Mouse (Mus musculus): ENCODE measurements at regions not wholly inside any gene's neighbourhood (a gene's known extent, or its start where the extent isn't known, plus 50 kb on each side); places are given as distances from the start of the nearest gene placed in this dataset.
A peak's percentile ranks its signal among the peaks of the same experiment; 100 is the strongest.
"Not testable (repeated sequence)": the region's sequence is repeated elsewhere in the genome, so short reads cannot be mapped to it uniquely, and the experiment has no call there.

DNA sequence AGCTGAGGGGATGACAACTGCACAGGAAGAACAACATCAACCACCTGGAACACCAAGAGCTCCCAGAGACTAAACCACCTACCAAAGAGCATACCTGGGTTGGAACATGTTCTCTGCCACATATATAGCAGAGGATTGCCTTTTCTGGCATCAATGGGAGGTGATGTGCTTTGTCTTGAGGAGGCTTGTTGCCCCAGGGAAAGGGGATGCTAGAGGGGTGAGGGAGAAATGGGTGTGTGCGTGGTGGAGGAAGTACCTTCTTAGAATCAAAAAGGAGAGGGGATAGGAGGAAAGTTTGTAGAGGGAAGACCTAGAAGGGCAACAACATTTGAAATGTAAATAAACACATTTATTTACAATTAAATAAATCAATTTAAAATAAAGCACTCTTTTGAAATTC, 358.5 kb upstream of the Pfkp start:
- H3K4me2 ChIP-seq, result no peak overlapping the region
- H3K4me1 ChIP-seq, result no peaks in the 10 kb centered on the region
- H3K9me3 ChIP-seq, result no peaks in the 10 kb centered on the region
- no peaks in the 10 kb centered on the region for H3K27me3 ChIP-seq (replicated peaks)
- no peak overlapping the region for H3K9ac ChIP-seq
- H3K36me3 ChIP-seq (replicated peaks), result no peaks in the 10 kb centered on the region
- ATAC-seq (replicated peaks), result no peak
- 76% methylated on average over 1 of the region's 1 CpGs for WGBS
- H3K27ac ChIP-seq, result no peak overlapping the region
- H3K4me3 ChIP-seq, result no peak overlapping the region

DNA sequence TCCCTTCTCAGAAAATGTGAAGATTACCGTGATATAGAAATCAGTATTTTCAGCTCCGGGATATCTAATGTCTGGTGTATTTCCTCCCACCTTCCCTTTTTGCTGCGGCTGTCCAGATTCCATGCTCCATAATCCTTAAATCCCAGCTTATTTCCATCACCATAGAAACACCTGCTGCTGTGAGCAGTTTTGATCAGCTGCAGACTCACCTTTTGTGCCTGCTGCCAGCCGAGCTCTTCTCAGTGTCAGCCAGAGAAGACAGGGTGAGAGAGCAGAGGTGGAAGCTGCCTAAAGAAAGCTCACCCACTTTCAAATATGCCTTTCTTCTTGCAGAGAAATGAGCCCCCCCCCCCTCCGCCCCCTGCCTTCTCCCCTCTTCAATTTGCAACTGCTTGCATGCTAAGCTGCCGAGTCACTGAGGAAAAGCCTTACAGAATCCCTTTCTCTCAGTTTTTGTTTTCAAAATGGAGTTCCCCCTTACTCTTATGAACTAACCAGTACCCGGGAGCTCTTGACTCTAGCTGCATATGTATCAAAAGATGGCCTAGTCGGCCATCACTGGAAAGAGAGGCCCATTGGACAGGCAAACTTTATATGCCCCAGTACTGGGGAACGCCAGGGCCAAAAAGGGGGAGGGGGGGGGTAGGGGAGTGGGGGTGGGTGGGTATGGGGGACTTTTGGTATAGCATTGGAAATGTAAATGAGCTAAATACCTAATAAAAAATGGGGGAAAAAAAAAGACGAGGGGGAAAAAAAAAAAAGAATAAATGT, 350.1 kb upstream of the Pfkp start:
- peak; percentile 93 for ATAC-seq (replicated peaks)
- not testable (repeated sequence) for H3K4me1 ChIP-seq; H3K36me3 ChIP-seq (replicated peaks); H3K9me3 ChIP-seq; H3K4me3 ChIP-seq; H3K27me3 ChIP-seq (replicated peaks)
- H3K4me2 ChIP-seq, result peak overlapping the region; percentile 39
- WGBS, result 18% methylated on average over 10 of the region's 10 CpGs
- H3K9ac ChIP-seq, result peak overlapping the region; percentile 12
- peak overlapping the region; percentile 70 for H3K27ac ChIP-seq

DNA sequence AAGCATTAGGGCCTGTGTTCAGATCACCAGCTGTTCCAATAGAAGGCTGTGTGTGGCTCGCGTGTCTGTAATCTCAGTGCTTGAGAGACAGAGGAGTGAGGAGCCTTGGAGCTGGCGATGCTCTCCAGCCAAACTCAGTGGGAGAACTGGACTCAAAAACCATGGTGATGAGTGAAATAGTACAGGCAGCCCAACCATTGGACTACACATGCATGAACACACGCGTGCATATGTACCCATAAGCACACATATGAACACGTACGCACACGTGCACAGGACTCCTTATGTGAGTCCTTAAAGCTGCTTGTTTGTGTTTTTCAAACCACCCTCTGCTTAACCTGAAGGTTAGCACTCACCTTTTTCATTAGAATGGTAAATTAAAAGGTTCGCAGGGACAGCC, 349.5 kb upstream of the Pfkp start:
- Histone ChIP-seq H3K36me3 (replicated peaks) (no peaks in the 10 kb centered on the region), H3K9ac (peak overlapping the region; percentile 12; the same call in 1 of the 2 replicates), H3K27me3 (replicated peaks) (no peaks in the 10 kb centered on the region), H3K4me3 (no peak overlapping the region), H3K9me3 (no peaks in the 10 kb centered on the region), H3K4me2 (peak overlapping the region; percentile 39), H3K4me1 (peaks cover 9% of the 10 kb centered on the region), H3K27ac (peak overlapping the region; percentile 70)
- ATAC-seq (replicated peaks), result peak; percentile 76
- 55% methylated on average over 9 of the region's 9 CpGs for WGBS

DNA sequence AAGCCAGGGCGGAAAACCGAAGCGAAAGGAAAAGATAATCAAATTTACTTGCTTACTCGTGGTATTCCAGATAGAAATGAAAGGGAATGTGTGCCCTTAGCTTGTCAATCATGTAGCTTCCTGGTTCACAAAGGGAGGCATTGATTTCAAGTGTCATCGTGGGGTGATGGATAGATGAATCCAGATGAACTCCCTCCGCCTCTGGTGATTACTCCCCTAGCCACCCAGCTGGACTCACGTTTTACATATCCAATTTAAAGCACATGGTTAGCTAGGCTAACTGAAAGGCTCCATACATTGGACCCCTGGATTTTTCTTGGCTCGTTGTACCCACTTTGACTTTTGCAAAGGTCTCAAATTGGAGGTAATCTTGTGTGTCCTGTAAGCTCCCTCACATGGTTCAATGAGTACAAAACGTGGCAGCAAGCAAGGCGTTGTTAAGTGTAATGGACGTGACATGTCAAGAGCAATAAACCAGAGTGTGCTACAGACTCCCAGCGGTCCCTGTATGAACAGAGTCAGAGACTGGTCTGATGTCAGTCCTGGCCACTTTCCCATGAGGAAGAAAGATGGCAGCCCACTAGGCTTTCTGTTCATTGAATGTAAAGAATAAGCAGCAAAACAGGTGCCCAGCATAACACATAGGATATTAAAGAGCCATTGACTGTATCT, 343.9 kb upstream of the Pfkp start:
- H3K27ac ChIP-seq, result no peak overlapping the region
- no peak for ATAC-seq (replicated peaks)
- no peaks in the 10 kb centered on the region for H3K9me3 ChIP-seq
- H3K4me3 ChIP-seq, result no peak overlapping the region
- no peaks in the 10 kb centered on the region for H3K36me3 ChIP-seq (replicated peaks)
- no peaks in the 10 kb centered on the region for H3K4me1 ChIP-seq
- WGBS, result 60% methylated on average over 12 of the region's 12 CpGs
- no peak overlapping the region for H3K4me2 ChIP-seq
- no peak overlapping the region for H3K9ac ChIP-seq
- H3K27me3 ChIP-seq (replicated peaks), result no peaks in the 10 kb centered on the region

DNA sequence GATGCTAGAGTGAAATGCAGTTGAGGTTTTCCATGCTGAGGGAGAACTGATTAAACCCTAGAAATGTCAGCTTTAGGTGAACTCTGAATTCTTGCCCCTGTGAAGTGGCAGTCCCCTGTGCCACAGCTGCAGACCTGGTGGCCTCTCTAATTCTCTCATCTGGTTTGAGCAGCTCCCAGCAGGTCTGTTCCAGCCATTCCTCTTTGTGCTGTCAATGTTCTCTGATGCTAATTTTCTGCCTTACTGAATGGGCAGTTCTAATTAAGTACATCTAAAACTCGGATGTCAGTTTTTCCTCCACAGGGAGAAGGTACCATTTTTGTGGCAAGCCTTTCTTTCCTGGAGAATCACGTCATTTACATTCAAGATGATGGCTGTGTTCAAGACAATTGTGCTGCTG, 343.1 kb upstream of the Pfkp start:
- 17% methylated on average over 2 of the region's 2 CpGs for WGBS
- ATAC-seq (replicated peaks), result 0 out of 2 replicates have a peak, but pooled peaks have one; percentile 53
- no peak overlapping the region for H3K9ac ChIP-seq

DNA sequence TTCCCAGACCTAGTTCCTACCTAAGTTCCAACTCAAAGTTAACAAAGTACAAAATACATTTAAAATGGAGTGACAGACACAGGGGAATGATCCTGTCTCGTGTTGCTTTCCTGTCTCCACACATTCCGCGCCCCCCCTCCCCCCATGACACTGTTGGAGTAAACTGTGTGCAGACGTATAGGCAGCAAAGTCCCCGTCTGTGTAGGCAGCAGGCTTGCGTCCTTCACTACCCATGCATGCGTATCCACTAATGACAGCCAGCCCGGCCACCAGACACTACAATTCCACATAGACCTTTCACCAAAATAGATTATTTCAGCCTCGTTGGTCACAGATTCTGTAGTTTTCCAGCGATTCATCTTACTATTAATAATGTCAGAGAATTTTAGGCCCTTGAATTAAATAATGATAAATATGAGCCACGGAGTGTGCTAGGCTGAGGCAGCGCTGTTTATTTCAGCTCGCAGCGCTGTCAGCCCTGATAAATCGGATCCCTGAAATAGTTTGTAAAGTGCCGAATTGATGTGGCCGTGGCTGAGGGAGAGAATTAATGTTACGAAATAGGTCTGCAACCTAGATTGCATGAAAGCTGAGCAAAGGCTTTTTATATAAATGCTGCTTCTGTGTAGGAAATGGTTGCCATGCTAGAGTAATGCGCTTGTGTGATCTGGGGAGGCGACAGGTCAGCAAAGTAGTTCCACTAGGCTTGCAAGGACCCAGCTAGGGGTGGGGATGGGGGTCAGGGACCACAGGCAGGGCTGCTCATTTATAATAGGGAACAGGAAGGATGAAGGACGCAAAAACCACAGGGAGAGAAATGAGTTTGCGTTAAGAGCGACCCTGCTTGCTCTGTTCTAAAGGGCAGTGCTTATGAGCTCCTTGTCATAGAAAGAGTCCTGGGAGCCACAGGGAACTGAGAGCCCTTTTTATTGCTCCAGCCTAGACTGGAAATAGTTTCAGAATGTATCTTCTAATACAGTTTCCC, 336.7 kb upstream of the Pfkp start:
- no peak overlapping the region for H3K27ac ChIP-seq
- ATAC-seq (replicated peaks), result peak; percentile 72
- no peaks in the 10 kb centered on the region for H3K36me3 ChIP-seq (replicated peaks)
- no peaks in the 10 kb centered on the region for H3K27me3 ChIP-seq (replicated peaks)
- H3K4me1 ChIP-seq, result no peaks in the 10 kb centered on the region
- WGBS, result 61% methylated on average over 23 of the region's 23 CpGs
- no peak overlapping the region for H3K4me3 ChIP-seq
- H3K4me2 ChIP-seq, result no peak overlapping the region
- no peaks in the 10 kb centered on the region for H3K9me3 ChIP-seq
- no peak overlapping the region for H3K9ac ChIP-seq

More for the DNA sequence above, 343.1 kb upstream of the Pfkp start:
- Histone ChIP-seq H3K36me3 (replicated peaks) (no peaks in the 10 kb centered on the region), H3K4me2 (no peak overlapping the region), H3K4me3 (no peak overlapping the region), H3K27ac (no peak overlapping the region), H3K4me1 (no peaks in the 10 kb centered on the region), H3K9me3 (no peaks in the 10 kb centered on the region), H3K27me3 (replicated peaks) (no peaks in the 10 kb centered on the region)

DNA sequence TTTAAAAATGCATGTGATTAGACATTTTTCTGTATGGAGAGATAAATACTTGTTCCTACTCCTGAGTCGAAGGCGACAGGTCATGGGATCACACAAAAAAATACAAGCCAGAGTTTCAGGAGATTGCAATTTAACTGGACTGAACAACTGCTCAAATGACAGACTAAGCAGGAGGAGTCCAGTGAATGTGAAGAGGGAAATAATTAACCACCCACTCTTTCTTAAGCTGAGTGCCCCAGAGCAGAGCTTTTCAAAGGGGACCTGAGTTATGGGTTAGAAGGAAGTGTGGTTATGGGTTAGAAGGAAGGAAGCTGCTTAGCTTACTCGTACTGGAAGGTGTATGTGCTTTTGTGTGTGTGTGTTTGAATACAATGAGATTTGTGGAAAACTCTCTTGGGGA, 307.1 kb upstream of the Pfkp start:
- Histone ChIP-seq H3K9ac (no peak overlapping the region), H3K4me3 (no peak overlapping the region), H3K27me3 (replicated peaks) (no peaks in the 10 kb centered on the region), H3K36me3 (replicated peaks) (no peaks in the 10 kb centered on the region), H3K4me1 (no peaks in the 10 kb centered on the region), H3K4me2 (no peak overlapping the region), H3K27ac (no peak overlapping the region), H3K9me3 (no peaks in the 10 kb centered on the region)
- ATAC-seq (replicated peaks), result no peak
- WGBS, result 81% methylated on average over 3 of the region's 3 CpGs

DNA sequence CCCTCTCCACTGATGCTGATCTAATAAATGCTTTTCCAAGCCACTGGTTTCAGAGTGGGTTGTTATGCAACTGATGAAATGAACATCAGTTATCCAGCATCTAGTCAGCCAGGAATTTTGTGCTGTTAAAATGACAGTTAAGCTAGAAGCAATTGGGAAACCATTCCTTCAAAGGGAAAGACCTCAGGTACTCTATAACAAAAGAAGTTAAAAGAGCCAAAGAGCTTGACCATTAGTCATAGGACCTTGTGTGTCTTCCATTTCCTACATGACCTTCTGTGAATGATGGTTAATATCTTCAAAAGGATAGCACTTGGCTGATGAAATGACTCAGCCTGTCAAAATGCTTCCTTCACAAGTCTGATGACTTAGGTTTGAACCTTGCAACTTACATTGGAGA, 275.6 kb upstream of the Pfkp start:
- no peak overlapping the region for H3K9ac ChIP-seq
- H3K27me3 ChIP-seq (replicated peaks), result no peaks in the 10 kb centered on the region
- no peak for ATAC-seq (replicated peaks)
- no peaks in the 10 kb centered on the region for H3K36me3 ChIP-seq (replicated peaks)
- no peak overlapping the region for H3K4me3 ChIP-seq
- H3K9me3 ChIP-seq, result no peaks in the 10 kb centered on the region
- no peaks in the 10 kb centered on the region for H3K4me1 ChIP-seq
- no peak overlapping the region for H3K4me2 ChIP-seq
- H3K27ac ChIP-seq, result no peak overlapping the region

DNA sequence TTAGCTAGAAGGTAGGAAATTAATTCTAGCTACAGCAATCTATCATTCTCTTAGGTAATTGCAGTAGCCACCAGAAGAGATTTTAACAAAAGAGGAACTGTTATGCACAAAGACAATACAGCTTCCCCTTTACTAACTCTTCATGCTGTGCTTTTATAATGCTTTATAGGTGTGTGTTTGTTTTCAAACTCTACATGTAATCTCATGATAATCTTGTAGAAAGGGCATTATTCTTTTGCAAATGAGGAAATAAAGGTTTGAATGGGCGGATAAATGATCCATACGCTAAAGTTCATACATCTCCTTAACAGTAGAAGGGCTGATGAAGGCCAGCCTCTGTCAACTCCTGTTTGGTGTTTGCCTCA, 273.8 kb upstream of the Pfkp start:
- Histone ChIP-seq H3K4me1 (no peaks in the 10 kb centered on the region), H3K27ac (no peak overlapping the region), H3K4me2 (no peak overlapping the region), H3K4me3 (no peak overlapping the region), H3K27me3 (replicated peaks) (no peaks in the 10 kb centered on the region), H3K9ac (no peak overlapping the region), H3K9me3 (no peaks in the 10 kb centered on the region), H3K36me3 (replicated peaks) (no peaks in the 10 kb centered on the region)
- ATAC-seq (replicated peaks), result no peak
- WGBS, result 38% methylated on average over 2 of the region's 2 CpGs

DNA sequence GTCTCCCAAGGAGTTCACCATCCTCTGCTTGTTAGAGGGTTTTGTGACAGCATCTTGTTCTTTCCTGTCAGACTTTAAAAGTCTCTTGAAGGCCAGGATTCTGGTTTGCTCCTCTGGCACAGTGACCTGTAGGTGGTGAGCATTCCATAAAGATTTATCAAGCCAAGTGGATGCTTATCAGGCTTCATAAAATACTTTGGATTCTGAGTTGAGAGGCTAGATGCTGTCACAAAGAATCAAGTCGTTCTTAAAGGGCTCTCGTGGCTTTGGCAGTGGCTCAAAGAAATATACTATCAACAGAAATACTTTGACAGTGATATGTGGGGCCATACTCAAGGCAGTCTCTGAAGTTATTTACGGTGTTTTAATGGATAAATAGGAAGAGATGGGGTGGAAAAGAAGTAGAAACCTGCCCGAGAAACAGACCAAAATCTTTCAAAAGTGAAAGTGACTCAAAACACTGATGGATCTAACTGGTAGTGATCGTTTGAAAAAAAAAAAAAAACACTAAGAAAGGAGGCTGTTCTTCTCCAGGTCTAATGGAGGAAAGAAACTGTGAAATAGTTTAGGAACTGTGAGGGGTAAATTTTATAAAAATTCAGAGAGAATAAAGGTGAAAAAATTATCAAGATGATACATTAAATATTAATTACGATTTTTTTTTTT, 273.2 kb upstream of the Pfkp start:
- Histone ChIP-seq H3K27ac (no peak overlapping the region), H3K4me3 (no peak overlapping the region), H3K4me2 (no peak overlapping the region), H3K9ac (no peak overlapping the region), H3K36me3 (replicated peaks) (no peaks in the 10 kb centered on the region), H3K4me1 (no peaks in the 10 kb centered on the region), H3K27me3 (replicated peaks) (no peaks in the 10 kb centered on the region), H3K9me3 (no peaks in the 10 kb centered on the region)
- 51% methylated on average over 6 of the region's 6 CpGs for WGBS
- no peak for ATAC-seq (replicated peaks)

DNA sequence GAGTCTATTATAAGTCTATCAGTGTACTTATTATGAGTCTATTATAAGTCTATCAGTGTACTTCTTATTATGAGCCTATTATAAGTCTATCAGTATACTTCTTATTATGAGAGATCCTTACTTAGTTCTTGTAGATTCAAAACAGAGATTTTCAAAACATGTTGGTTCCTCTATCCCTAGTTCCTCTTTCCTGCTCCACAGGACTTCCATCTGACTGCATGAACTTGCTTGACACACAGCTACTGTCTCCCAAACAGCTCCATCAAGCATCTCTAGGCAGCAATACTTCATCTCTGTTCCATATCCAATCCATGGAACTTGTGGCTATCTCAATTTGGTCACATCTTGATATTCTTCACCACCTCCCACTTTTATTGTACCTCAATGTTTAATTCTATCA, 257.4 kb upstream of the Pfkp start:
- no peak overlapping the region for H3K4me3 ChIP-seq
- H3K4me2 ChIP-seq, result no peak overlapping the region
- H3K36me3 ChIP-seq (replicated peaks), result no peaks in the 10 kb centered on the region
- ATAC-seq (replicated peaks), result no peak
- H3K27me3 ChIP-seq (replicated peaks), result no peaks in the 10 kb centered on the region
- H3K9me3 ChIP-seq, result no peaks in the 10 kb centered on the region
- no peak overlapping the region for H3K27ac ChIP-seq
- H3K9ac ChIP-seq, result no peak overlapping the region
- H3K4me1 ChIP-seq, result no peaks in the 10 kb centered on the region

DNA sequence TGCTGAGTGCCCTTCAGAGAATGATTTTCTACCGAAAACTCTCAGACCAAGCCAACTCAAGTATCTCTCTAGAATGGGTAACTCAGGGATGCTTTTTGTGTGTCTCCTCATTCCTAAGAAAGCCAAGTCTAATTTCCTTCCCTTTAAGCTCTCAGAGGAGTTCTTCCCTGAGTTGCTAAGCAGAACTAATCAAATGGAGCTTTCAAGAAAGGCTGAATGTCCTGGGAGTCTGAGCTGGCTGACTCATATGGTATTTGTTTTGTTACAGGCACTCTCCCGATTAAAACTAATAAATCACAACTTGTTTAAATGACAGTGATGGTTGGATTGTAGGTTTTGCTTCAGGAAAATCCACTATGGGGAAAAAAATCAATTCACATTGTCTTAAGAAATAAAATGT, 253.1 kb upstream of the Pfkp start:
- no peak overlapping the region for H3K9ac ChIP-seq
- no peaks in the 10 kb centered on the region for H3K9me3 ChIP-seq
- H3K27me3 ChIP-seq (replicated peaks), result no peaks in the 10 kb centered on the region
- H3K4me1 ChIP-seq, result no peaks in the 10 kb centered on the region
- WGBS, result 63% methylated on average over 2 of the region's 2 CpGs
- no peak overlapping the region for H3K27ac ChIP-seq
- no peak overlapping the region for H3K4me2 ChIP-seq
- no peak overlapping the region for H3K4me3 ChIP-seq
- no peak for ATAC-seq (replicated peaks)
- H3K36me3 ChIP-seq (replicated peaks), result no peaks in the 10 kb centered on the region

Data from midbrain, embryonic 15.5 days (tissue).